ENCODE assay signal across 23 mouse cellular contexts in genomic region chr19:43918834-43919233, GRCm38 (mm10). TPM values are rescaled to one million over a fixed set of nuclear protein-coding genes. Genes with fewer than 3 reads are reported as not detected.
DNase-seq lines count a peak whose midpoint lies in the region; ATAC-seq and TF ChIP-seq lines count a peak whose summit lies in the region.
"Had no signal": no experiment of that assay in that cellular context is flagged by ENCODE, and none has a peak within 500 bp of the region (broad histone marks: within the 10 kb centered on the region; RNA-seq: fewer than 3 reads in every experiment).

No protein-coding gene starts in this region.

- H3K27ac ChIP-seq in heart, embryonic 10.5 days, result no peak overlapping the region
- H3K27ac ChIP-seq in liver, postnatal 0 days (ENCODE audit: low read depth), result peak overlapping the region; percentile 83
- no peak overlapping the region for H3K27ac ChIP-seq in hindbrain, embryonic 12.5 days
- H3K27ac ChIP-seq: embryonic facial prominence, embryonic 10.5 days; heart, embryonic 15.5 days; layer of hippocampus, adult 2 months; stomach, embryonic 15.5 days had no signal

- DNase-seq in heart, embryonic 10.5 days (ENCODE audit: low spot score), result peak; percentile 74
- no peak for DNase-seq in heart, adult 8-10 months (ENCODE audit: low spot score)
- DNase-seq in 3T3-L1 (ENCODE audit: low read depth, low spot score) (peak; percentile 63), adipocyte (ENCODE audit: low spot score) (peak; percentile 81)
- DNase-seq in liver, postnatal 0 days, result peak; percentile 50
- DNase-seq in Muller cell, postnatal 12 days (ENCODE audit: inconsistent ontology term), result no peak
- DNase-seq in urinary bladder, postnatal 25 days (ENCODE audit: low spot score), result no peak
- DNase-seq: adrenal gland, postnatal 36 days; cerebellum, adult 18-20 months; gastrocnemius, postnatal 10 days; kidney, adult 8-10 months; kidney, postnatal 14 days; layer of hippocampus, postnatal 36 days; lung, adult 2 months; lung, postnatal 36 days; right cerebral cortex, postnatal 25 days; thymus, postnatal 14 days had no signal

- no peaks in the 10 kb centered on the region for H3K9me3 ChIP-seq in heart, embryonic 10.5 days
- no peaks in the 10 kb centered on the region; the same call in 1 of the 2 replicates for H3K9me3 ChIP-seq in liver, postnatal 0 days (ENCODE audit: low read length)
- H3K9me3 ChIP-seq in hindbrain, embryonic 12.5 days (replicated peaks), result 0 out of 2 replicates have a peak, but pooled peaks cover 4% of the 10 kb centered on the region
- H3K9me3 ChIP-seq: heart, embryonic 15.5 days; stomach, embryonic 15.5 days had no signal

- peak; percentile 55; the same call in 1 of the 2 replicates for TF ChIP-seq EP300 in liver, postnatal 0 days (IDR thresholded peaks at IDR 0.05; ENCODE audit: low read depth)

- peaks cover 51% of the 10 kb centered on the region for H3K4me1 ChIP-seq in heart, embryonic 10.5 days
- peaks cover 33% of the 10 kb centered on the region for H3K4me1 ChIP-seq in liver, postnatal 0 days (ENCODE audit: insufficient read depth)
- peaks cover 7% of the 10 kb centered on the region for H3K4me1 ChIP-seq in hindbrain, embryonic 12.5 days

- H3K4me3 ChIP-seq in heart, embryonic 10.5 days, result no peak overlapping the region
- no peak overlapping the region for H3K4me3 ChIP-seq in liver, postnatal 0 days (ENCODE audit: low read depth, low read length)
- no peak overlapping the region for H3K4me3 ChIP-seq in hindbrain, embryonic 12.5 days
- H3K4me3 ChIP-seq: embryonic facial prominence, embryonic 10.5 days; heart, embryonic 15.5 days; layer of hippocampus, adult 2 months; stomach, embryonic 15.5 days had no signal

- peak; percentile 96 for ATAC-seq in liver, postnatal 0 days
- ATAC-seq in hindbrain, embryonic 12.5 days (ENCODE audit: low FRiP score), result no peak
- ATAC-seq: activated CD4-positive, CD25-positive, alpha-beta regulatory T cell, adult 4 months had no signal

- H3K4me2 ChIP-seq in liver, postnatal 0 days (ENCODE audit: low read depth, low read length), result no peak overlapping the region
- no peak overlapping the region for H3K4me2 ChIP-seq in hindbrain, embryonic 12.5 days (replicated peaks)
- H3K4me2 ChIP-seq: heart, embryonic 15.5 days; stomach, embryonic 15.5 days had no signal

- 80% methylated on average over 3 of the region's 3 CpGs for WGBS in heart, embryonic 10.5 days
- WGBS in liver, postnatal 0 days (ENCODE audit: insufficient replicate concordance), result 66% methylated on average over 3 of the region's 3 CpGs
- 82% methylated on average over 3 of the region's 3 CpGs for WGBS in hindbrain, embryonic 12.5 days

- no peaks in the 10 kb centered on the region for H3K27me3 ChIP-seq in heart, embryonic 10.5 days (ENCODE audit: insufficient read depth, poor library complexity, severe bottlenecking)
- no peaks in the 10 kb centered on the region for H3K27me3 ChIP-seq in liver, postnatal 0 days (ENCODE audit: insufficient read depth, low read length)
- no peaks in the 10 kb centered on the region for H3K27me3 ChIP-seq in hindbrain, embryonic 12.5 days
- H3K27me3 ChIP-seq: heart, embryonic 15.5 days; stomach, embryonic 15.5 days had no signal

- peaks cover 10% of the 10 kb centered on the region; the same call in 1 of the 2 replicates for H3K36me3 ChIP-seq in heart, embryonic 10.5 days
- H3K36me3 ChIP-seq in liver, postnatal 0 days (replicated peaks; ENCODE audit: insufficient read depth, low read length), result no peaks in the 10 kb centered on the region
- no peaks in the 10 kb centered on the region for H3K36me3 ChIP-seq in hindbrain, embryonic 12.5 days
- H3K36me3 ChIP-seq: stomach, embryonic 15.5 days had no signal

- H3K9ac ChIP-seq in liver, postnatal 0 days (replicated peaks), result no peak overlapping the region
- H3K9ac ChIP-seq in hindbrain, embryonic 12.5 days, result no peak overlapping the region
- H3K9ac ChIP-seq: heart, embryonic 15.5 days; stomach, embryonic 15.5 days had no signal

- TF ChIP-seq CTCF in liver, postnatal 0 days (IDR thresholded peaks at IDR 0.05; ENCODE audit: low read depth), result no peak

RNA-seq across cellular contexts. Expression of gene Dnmbp, which starts 21.2 kb away (rescaled TPM):
- 11.9 and 15.1 TPM in 2 replicates for polyA plus RNA-seq in heart, embryonic 10.5 days (2016; fragmentation: Nextera tagmentation; extraction: Ambion mirVana)
- 10 to 100 TPM in 1 of 4 experiments, 1 to 10 TPM in 3; 8.9 to 10.3 (median 9.2) TPM for total RNA-seq in heart, adult 8-10 months (2022)
- 4.0 and 4.8 TPM in 2 replicates for polyA plus RNA-seq in liver, postnatal 0 days (2015; fragmentation: Nextera tagmentation; extraction: Ambion mirVana)
- polyA plus RNA-seq in hindbrain, embryonic 12.5 days (2016; fragmentation: Nextera tagmentation; extraction: Ambion mirVana), result 14.5 and 16.9 TPM in 2 replicates

Comparison
In these comparisons a context has a peak if more than half of its experiments do, and no peak if none do; other contexts are left out.
1. DNase-seq: peak in heart, embryonic 10.5 days (single experiment), 3T3-L1 (single experiment), adipocyte (single experiment) and liver, postnatal 0 days (single experiment); none in heart, adult 8-10 months (single experiment), Muller cell, postnatal 12 days (single experiment) and urinary bladder, postnatal 25 days (single experiment).